Mouse (Mus musculus) C2C12 (cell line): ENCODE data around the gene Aars2.

ENCODE experiments used
- CTCF ChIP-seq: IDR thresholded peaks from one replicate; pipeline ENCODE4 v1.5.1; 2011; ENCODE audit not compliant: control insufficient read depth, insufficient read depth, insufficient read length
- FOSL1 ChIP-seq: IDR thresholded peaks from one replicate; pipeline ENCODE4 v1.8.0; 2011; ENCODE audit warnings: mild to moderate bottlenecking, low read length; ENCODE audit not compliant: poor library complexity, insufficient read depth, severe bottlenecking
- MAX ChIP-seq: IDR thresholded peaks from one replicate; pipeline ENCODE4 v1.6.1; 2011; ENCODE audit warnings: mild to moderate bottlenecking, control low read depth
- MYOD1 ChIP-seq: IDR thresholded peaks from one replicate; pipeline ENCODE4 v1.6.1; 2011; ENCODE audit warnings: low read depth; ENCODE audit not compliant: control insufficient read depth, insufficient read length
- MYOG ChIP-seq: IDR thresholded peaks from one replicate; pipeline ENCODE4 v1.6.1; 2011; ENCODE audit not compliant: control insufficient read depth, insufficient read length; ENCODE audit errors: extremely low read depth
- USF1 ChIP-seq: IDR thresholded peaks from one replicate; pipeline ENCODE4 v1.6.1; 2011; ENCODE audit warnings: low read depth, mild to moderate bottlenecking, control low read depth, moderate library complexity

- TF ChIP-seq MAX (no peak), CTCF (no peak), MYOG (no peak), FOSL1 (no peak), MYOD1 (no peak), USF1 (no peak)
Observed at GRCm38 (mm10) chr17:45517135-45517534, 10.5 kb downstream of the Aars2 start.
